Mouse (Mus musculus): ENCODE results near the gene Cxxc4. TPM values are rescaled to one million over a fixed set of nuclear protein-coding genes. Genes with fewer than 3 reads are reported as not detected.
A peak's percentile ranks its signal among the peaks of the same experiment; 100 is the strongest.
"Not testable (repeated sequence)": the region's sequence is repeated elsewhere in the genome, so short reads cannot be mapped to it uniquely, and the experiment has no call there.

The Cxxc4 gene
- total RNA-seq (2021) = 1 to 10 TPM; 2.4 to 3.0 TPM
- long read RNA-seq, experiment 1, full-length matches to known transcripts = 1 of 1 reads
- long read RNA-seq, experiment 1, partial matches to known transcripts = 0 of 1 reads
- long read RNA-seq, experiment 1, other reads (novel, unspliced or antisense) = 0 of 1 reads
- long read RNA-seq, experiment 2 = 0 reads

- DNase-seq = no peak
- intact Hi-C loops (cut with DNase I) = loop anchor here (5.0 to 10.0 kb wide), 2 partner anchors 34 to 692 kb away; partner anchors contain the start of gene Tet2
Measured at GRCm38 (mm10) chr3:134236414-134237112, at the start of gene Cxxc4. Gene Cxxc4 (plus strand): TSS chr3:134236484.

GRCm38 (mm10) chr3:134188979-134189946, 47.0 kb upstream of the Cxxc4 start:
- intact Hi-C loops (cut with DNase I) = no loop called here
- DNase-seq = peak in 1 of 2 experiments; percentile 3

GRCm38 (mm10) chr3:134190046-134190445, 46.2 kb upstream of the Cxxc4 start:
- DNase-seq = peak; percentile 4 to 16
- intact Hi-C loops (cut with DNase I) = no loop called here

- intact Hi-C loops (cut with DNase I) = loop anchor here (5.0 kb wide), 1 partner anchor 37 kb away; the partner anchor contains the start of gene Cxxc4
- peak in 1 of 2 experiments; percentile 5 for DNase-seq
Measured at GRCm38 (mm10) chr3:134199892-134200291, 36.4 kb upstream of the Cxxc4 start.

GRCm38 (mm10) chr3:134206624-134207023, 29.7 kb upstream of the Cxxc4 start:
- no peak for DNase-seq
- intact Hi-C loops (cut with DNase I) = no loop called here

GRCm38 (mm10) chr3:134210950-134211349, 25.3 kb upstream of the Cxxc4 start:
- intact Hi-C loops (cut with DNase I) = no loop called here
- DNase-seq = no peak

GRCm38 (mm10) chr3:134219881-134220280, 16.4 kb upstream of the Cxxc4 start:
- intact Hi-C loops (cut with DNase I); DNase-seq: not testable (repeated sequence)

GRCm38 (mm10) chr3:134221002-134221401, 15.3 kb upstream of the Cxxc4 start:
- intact Hi-C loops (cut with DNase I) = no loop called here
- no peak for DNase-seq

- no peak for DNase-seq
- intact Hi-C loops (cut with DNase I) = no loop called here
Measured at GRCm38 (mm10) chr3:134222593-134222992, 13.7 kb upstream of the Cxxc4 start.

GRCm38 (mm10) chr3:134223956-134224355, 12.3 kb upstream of the Cxxc4 start:
- no peak for DNase-seq
- intact Hi-C loops (cut with DNase I) = no loop called here

- no peak for DNase-seq
- intact Hi-C loops (cut with DNase I) = no loop called here
Measured at GRCm38 (mm10) chr3:134225928-134226327, 10.4 kb upstream of the Cxxc4 start.

GRCm38 (mm10) chr3:134232753-134233152, 3.5 kb upstream of the Cxxc4 start:
- intact Hi-C loops (cut with DNase I) = loop anchor here (10.0 kb wide), 1 partner anchor 688 kb away; the partner anchor contains the start of gene Tet2
- no peak for DNase-seq

GRCm38 (mm10) chr3:134235491-134236413, 532 bp upstream of the Cxxc4 start:
- peak; percentile 62 to 72 for DNase-seq
- intact Hi-C loops (cut with DNase I) = loop anchor here (5.0 to 10.0 kb wide), 2 partner anchors 33 to 691 kb away; partner anchors contain the start of gene Tet2

- intact Hi-C loops (cut with DNase I) = loop anchor here (5.0 to 10.0 kb wide), 2 partner anchors 35 to 692 kb away; partner anchors contain the start of gene Tet2
- DNase-seq = no peak
Measured at GRCm38 (mm10) chr3:134237113-134237805, 975 bp downstream of the Cxxc4 start.

GRCm38 (mm10) chr3:134238621-134239310, 2.5 kb downstream of the Cxxc4 start:
- no peak for DNase-seq
- intact Hi-C loops (cut with DNase I) = loop anchor here (5.0 to 10.0 kb wide), 2 partner anchors 36 to 694 kb away; partner anchors contain the start of gene Tet2

- DNase-seq = peak; percentile 47 to 66
- intact Hi-C loops (cut with DNase I) = loop anchor here (5.0 to 10.0 kb wide), 2 partner anchors 37 to 695 kb away; partner anchors contain the start of gene Tet2
Measured at GRCm38 (mm10) chr3:134239321-134239970, 3.2 kb downstream of the Cxxc4 start.

GRCm38 (mm10) chr3:134239971-134240717, 3.9 kb downstream of the Cxxc4 start:
- DNase-seq = peak; percentile 69 to 73
- intact Hi-C loops (cut with DNase I) = loop anchor here (5.0 to 10.0 kb wide), 2 partner anchors 38 to 695 kb away; partner anchors contain the start of gene Tet2

Data from heart, postnatal 14 days (tissue).